Mouse (Mus musculus) monocyte, adult 59 days (primary cell): Measurements from ENCODE around the gene Ciita. TPM values are rescaled to one million over a fixed set of nuclear protein-coding genes. Genes with fewer than 3 reads are reported as not detected.

Experiments used
- total RNA-seq, 2 experiments: library from RNA; stranded (reverse); gene quantifications; one replicate each; pipeline ENCODE4 v1.2.4; 2023

The Ciita gene
- total RNA-seq: 100 to 1,000 TPM; 101 to 124 TPM

GRCm38 (mm10) chr16:10479857-10480256 lies at the start of gene Ciita:
Gene Ciita, plus strand, starts transcription at chr16:10480059.

DNA sequence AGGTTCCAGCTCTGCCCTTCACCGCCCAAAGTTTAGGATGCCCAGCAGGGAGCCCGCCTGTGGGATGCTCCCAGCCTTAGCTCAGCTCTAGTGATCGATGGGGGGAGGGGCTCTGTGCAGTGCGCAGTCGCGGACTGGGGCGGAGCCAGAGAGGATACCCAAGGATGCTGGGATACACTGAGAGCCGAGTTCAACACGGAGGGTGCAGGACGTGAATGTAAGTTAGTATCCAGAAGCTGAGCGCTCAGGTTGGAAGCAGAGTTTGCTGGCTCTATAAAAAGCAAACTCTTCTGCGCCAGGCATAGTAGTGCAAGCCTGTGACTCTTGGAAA lies 32.6 kb upstream of the Ciita start, which contains the start of gene Tvp23a:
TSS of gene Tvp23a (minus strand) at position 99 of the 331 bp plus-strand sequence.

GRCm38 (mm10) chr16:10542698-10543365 lies 63.0 kb downstream of the Ciita start, which contains the start of gene Dexi:
Gene Dexi, minus strand, starts transcription at chr16:10543054.

DNA sequence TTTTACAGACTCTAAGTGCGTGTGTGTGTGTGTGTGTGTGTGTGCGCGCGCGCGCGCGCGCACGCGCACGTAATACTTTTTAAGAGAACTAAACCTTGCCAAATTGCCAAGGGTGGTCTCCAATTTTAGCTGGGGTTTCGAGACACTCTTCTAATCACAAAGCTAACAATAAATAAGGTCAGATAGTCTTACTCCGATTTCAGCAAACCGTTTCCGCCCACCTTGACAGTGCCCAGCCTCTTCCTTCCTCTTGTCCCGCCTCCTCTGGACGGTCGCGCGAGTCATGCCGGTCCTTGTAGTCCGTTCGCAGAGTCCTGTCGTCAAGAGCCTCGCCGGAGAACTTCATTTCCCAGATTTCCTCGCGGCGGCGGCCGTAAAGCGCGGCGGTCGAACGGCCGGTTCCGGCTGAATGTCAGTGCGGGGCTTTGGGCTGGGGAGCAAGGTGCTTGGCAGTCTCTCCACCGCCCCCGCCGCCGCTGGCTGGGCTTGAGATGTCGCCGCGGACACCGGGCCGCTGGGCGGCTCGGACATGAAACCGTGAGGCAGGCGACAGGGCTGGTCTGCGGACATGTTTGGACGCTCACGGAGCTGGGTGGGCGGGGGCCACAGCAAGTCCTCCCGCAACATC lies 65.2 kb downstream of the Ciita start, which contains the start of gene Clec16a:
TSS of gene Clec16a (plus strand) at position 345 of the 628 bp plus-strand sequence.

Other genes with a start within 250 kb of the Ciita start
- under 1 TPM in 1 of 2 experiments, not detected in 1; 0.24 TPM for gene Emp2, start 166.1 kb upstream of the Ciita start, total RNA-seq
- gene Tekt5, start 84.6 kb upstream of the Ciita start, total RNA-seq: not detected
- 10 to 100 TPM; 39.1 to 41.8 TPM for gene Nubp1, start 68.1 kb upstream of the Ciita start, total RNA-seq
- not detected for gene Tvp23a, start 32.7 kb upstream of the Ciita start, total RNA-seq
- gene Dexi, start 63.0 kb downstream of the Ciita start, total RNA-seq: 10 to 100 TPM; 11.2 to 13.1 TPM
- 10 to 100 TPM; 36.7 to 39.7 TPM for gene Clec16a, start 65.3 kb downstream of the Ciita start, total RNA-seq